Mouse (Mus musculus): ENCODE measurements around the gene Zfp568. TPM values are rescaled to one million over a fixed set of nuclear protein-coding genes. Genes with fewer than 3 reads are reported as not detected.
"Not testable (repeated sequence)": the region's sequence is repeated elsewhere in the genome, so short reads cannot be mapped to it uniquely, and the experiment has no call there.

Gene Zfp568
- total and polyA plus RNA-seq, 2 experiments from 2014 or later = 13.6 to 38.3 TPM

DNA sequence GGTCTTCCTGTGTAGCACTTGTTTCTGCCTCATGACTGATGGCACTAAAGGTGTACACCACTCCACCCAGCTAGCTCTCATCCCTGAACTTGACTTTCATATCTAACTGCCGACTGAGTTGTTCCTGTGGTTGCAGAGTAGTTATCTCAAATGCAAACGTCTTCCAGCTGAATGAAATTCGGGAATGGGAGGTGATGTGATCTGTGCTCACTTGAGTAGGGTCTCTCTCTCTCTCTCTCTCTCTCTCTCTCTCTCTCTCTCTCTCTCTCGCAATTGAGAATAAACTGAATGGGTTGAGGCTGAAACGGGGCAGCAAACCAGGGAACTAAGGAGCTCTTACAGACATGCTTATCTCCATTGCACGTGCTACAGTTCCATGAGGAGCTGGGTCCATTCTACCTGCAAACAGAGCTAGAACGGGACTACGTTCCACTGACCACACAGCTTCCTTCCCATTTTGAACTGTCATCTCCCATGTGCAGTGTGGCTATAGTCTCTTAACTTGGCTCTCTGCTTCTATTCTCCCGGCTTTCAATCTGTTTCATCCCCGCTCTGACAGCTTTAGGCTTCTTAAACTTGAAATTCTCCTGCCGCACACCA, 25.5 kb upstream of the Zfp568 start:
- Histone ChIP-seq H3K9ac (replicated peaks; ENCODE audit: low read depth, low read length) (no peak overlapping the region), H3K27ac (ENCODE audit: low read depth) (no peak overlapping the region), H3K36me3 (replicated peaks; ENCODE audit: control insufficient read depth, insufficient read depth, low read length) (no peaks in the 10 kb centered on the region), H3K4me3 (ENCODE audit: low read depth, low read length) (no peak overlapping the region), H3K27me3 (ENCODE audit: control insufficient read depth, insufficient read depth, low read length) (no peaks in the 10 kb centered on the region), H3K4me2 (ENCODE audit: low read depth, low read length) (no peak overlapping the region), H3K9me3 (replicated peaks; ENCODE audit: control insufficient read depth, low read length) (no peaks in the 10 kb centered on the region), H3K4me1 (ENCODE audit: control insufficient read depth, insufficient read depth) (peaks cover under 1% of the 10 kb centered on the region; the same call in 1 of the 2 replicates)
- TF ChIP-seq EP300 (IDR thresholded peaks at IDR 0.05; ENCODE audit: low read depth) (no peak), CTCF (IDR thresholded peaks at IDR 0.05; ENCODE audit: low read depth) (no peak)
- DNase-seq (ENCODE audit: low spot score) (no peak), ATAC-seq (ENCODE audit: insufficient read depth, low read depth) (no peak)
- WGBS = 73% methylated on average over 11 of the region's 11 CpGs

DNA sequence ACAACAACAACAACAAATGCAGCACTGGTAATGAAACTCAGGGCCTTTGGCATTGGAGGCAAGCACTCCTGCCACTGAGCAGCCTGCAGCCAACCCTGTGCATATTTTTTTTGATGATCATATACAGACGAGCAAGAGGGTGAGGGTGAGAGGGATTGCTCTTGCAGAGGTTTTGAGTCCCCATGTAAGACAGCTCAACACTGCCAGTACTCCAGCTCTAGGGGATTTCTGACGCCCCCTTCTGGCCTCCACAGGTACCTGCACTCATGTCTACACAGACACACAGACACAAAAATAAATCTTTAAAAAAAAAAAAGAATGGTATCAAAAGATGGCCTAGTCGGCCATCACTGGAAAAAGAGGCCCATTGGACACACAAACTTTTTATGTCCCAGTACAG, 24.8 kb upstream of the Zfp568 start:
- Histone ChIP-seq H3K27ac (ENCODE audit: low read depth) (no peak overlapping the region), H3K4me1 (ENCODE audit: control insufficient read depth, insufficient read depth) (no peaks in the 10 kb centered on the region), H3K36me3 (replicated peaks; ENCODE audit: control insufficient read depth, insufficient read depth, low read length) (no peaks in the 10 kb centered on the region), H3K9me3 (replicated peaks; ENCODE audit: control insufficient read depth, low read length) (no peaks in the 10 kb centered on the region), H3K4me3 (ENCODE audit: low read depth, low read length) (no peak overlapping the region), H3K9ac (replicated peaks; ENCODE audit: low read depth, low read length) (no peak overlapping the region), H3K4me2 (ENCODE audit: low read depth, low read length) (no peak overlapping the region), H3K27me3 (ENCODE audit: control insufficient read depth, insufficient read depth, low read length) (no peaks in the 10 kb centered on the region)
- 57% methylated on average over 3 of the region's 3 CpGs for WGBS
- ATAC-seq (ENCODE audit: insufficient read depth, low read depth) = no peak
- TF ChIP-seq EP300 (IDR thresholded peaks at IDR 0.05; ENCODE audit: low read depth) (no peak), CTCF (IDR thresholded peaks at IDR 0.05; ENCODE audit: low read depth) (no peak)
- DNase-seq (ENCODE audit: low spot score) = no peak

DNA sequence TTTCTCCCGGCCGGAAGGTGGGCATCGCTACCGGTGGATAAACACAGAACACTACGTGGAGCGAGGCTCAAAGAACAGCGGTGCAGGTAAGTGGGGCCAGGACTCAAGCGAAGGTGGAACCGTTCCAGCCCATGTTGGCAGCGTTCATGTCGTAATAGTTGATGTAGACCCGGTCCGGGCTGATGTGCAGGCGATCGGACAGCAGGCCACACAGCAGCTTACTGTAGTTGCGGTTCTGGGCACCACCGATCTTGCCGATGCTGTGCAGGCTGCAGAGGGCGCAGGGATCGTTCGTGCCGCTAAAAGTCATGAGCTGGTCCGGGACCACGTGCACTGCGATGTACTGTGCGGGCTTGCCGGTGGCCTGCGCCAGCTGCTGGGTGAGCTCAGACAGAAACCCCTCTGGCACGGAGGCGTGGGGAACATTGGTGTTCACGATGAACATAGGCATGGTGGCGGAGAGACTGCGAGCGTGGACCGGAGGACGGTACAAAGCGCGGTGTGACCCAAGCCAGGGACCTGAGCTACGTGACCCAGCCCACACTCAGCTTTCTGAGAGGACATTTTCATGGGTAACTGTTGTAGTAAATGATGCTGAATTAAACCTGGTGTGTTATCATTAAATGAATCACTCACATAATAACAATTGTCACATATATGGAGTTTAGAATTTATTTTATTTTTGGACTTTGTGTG, 18.5 kb upstream of the Zfp568 start:
- ATAC-seq (ENCODE audit: insufficient read depth, low read depth); H3K27me3 ChIP-seq (ENCODE audit: control insufficient read depth, insufficient read depth, low read length); H3K4me2 ChIP-seq (ENCODE audit: low read depth, low read length); H3K9me3 ChIP-seq (replicated peaks; ENCODE audit: control insufficient read depth, low read length); H3K27ac ChIP-seq (ENCODE audit: low read depth); H3K4me3 ChIP-seq (ENCODE audit: low read depth, low read length); H3K36me3 ChIP-seq (replicated peaks; ENCODE audit: control insufficient read depth, insufficient read depth, low read length); DNase-seq (ENCODE audit: low spot score); H3K9ac ChIP-seq (replicated peaks; ENCODE audit: low read depth, low read length); H3K4me1 ChIP-seq (ENCODE audit: control insufficient read depth, insufficient read depth): not testable (repeated sequence)
- 53% methylated on average over 32 of the region's 39 CpGs for WGBS

DNA sequence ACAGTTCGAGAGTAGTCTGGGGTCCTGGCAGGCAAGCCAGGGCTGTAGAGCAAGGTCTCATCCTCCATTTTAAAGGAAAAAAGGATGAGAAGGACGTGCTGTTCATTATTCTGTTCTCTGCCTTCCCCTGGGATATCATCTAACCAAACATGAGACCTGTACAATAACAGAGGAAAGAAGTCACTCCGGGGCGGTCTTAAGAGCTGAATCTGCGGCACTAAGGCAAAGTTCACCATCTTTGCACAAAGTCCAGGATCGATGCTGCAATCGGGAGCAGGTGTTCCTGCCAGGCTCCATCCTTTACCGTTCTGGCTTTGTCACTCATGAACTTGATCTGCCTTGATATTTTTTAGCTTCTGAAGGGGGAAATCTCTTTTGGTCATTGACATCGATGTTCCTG, 13.1 kb upstream of the Zfp568 start:
- no peak overlapping the region for H3K27ac ChIP-seq (ENCODE audit: low read depth)
- no peak overlapping the region for H3K4me3 ChIP-seq (ENCODE audit: low read depth, low read length)
- TF ChIP-seq EP300 (IDR thresholded peaks at IDR 0.05; ENCODE audit: low read depth) (no peak), CTCF (IDR thresholded peaks at IDR 0.05; ENCODE audit: low read depth) (no peak)
- H3K4me2 ChIP-seq (ENCODE audit: low read depth, low read length) = no peak overlapping the region
- no peak overlapping the region for H3K9ac ChIP-seq (replicated peaks; ENCODE audit: low read depth, low read length)
- DNase-seq (ENCODE audit: low spot score) = no peak
- 88% methylated on average over 9 of the region's 9 CpGs for WGBS
- no peak for ATAC-seq (ENCODE audit: insufficient read depth, low read depth)
- no peaks in the 10 kb centered on the region for H3K27me3 ChIP-seq (ENCODE audit: control insufficient read depth, insufficient read depth, low read length)
- H3K4me1 ChIP-seq (ENCODE audit: control insufficient read depth, insufficient read depth) = no peaks in the 10 kb centered on the region
- H3K36me3 ChIP-seq (replicated peaks; ENCODE audit: control insufficient read depth, insufficient read depth, low read length) = no peaks in the 10 kb centered on the region
- H3K9me3 ChIP-seq (replicated peaks; ENCODE audit: control insufficient read depth, low read length) = 0 out of 2 replicates have a peak, but pooled peaks cover 4% of the 10 kb centered on the region

GRCm38 (mm10) chr7:29980761-29981160, 3.0 kb upstream of the Zfp568 start:
- Histone ChIP-seq H3K27ac (ENCODE audit: low read depth) (peak overlapping the region; percentile 99), H3K27me3 (ENCODE audit: control insufficient read depth, insufficient read depth, low read length) (no peaks in the 10 kb centered on the region), H3K36me3 (replicated peaks; ENCODE audit: control insufficient read depth, insufficient read depth, low read length) (0 out of 2 replicates have a peak, but pooled peaks cover 4% of the 10 kb centered on the region), H3K4me1 (ENCODE audit: control insufficient read depth, insufficient read depth) (peaks cover 21% of the 10 kb centered on the region), H3K9ac (replicated peaks; ENCODE audit: low read depth, low read length) (no peak overlapping the region), H3K4me2 (ENCODE audit: low read depth, low read length) (peak overlapping the region; percentile 9), H3K9me3 (replicated peaks; ENCODE audit: control insufficient read depth, low read length) (0 out of 2 replicates have a peak, but pooled peaks cover 3% of the 10 kb centered on the region), H3K4me3 (ENCODE audit: low read depth, low read length) (no peak overlapping the region)
- no peak for TF ChIP-seq CTCF (IDR thresholded peaks at IDR 0.05; ENCODE audit: low read depth)
- TF ChIP-seq EP300 (IDR thresholded peaks at IDR 0.05; ENCODE audit: low read depth) = no peak
- DNase-seq (ENCODE audit: low spot score) = peak; percentile 67
- peak; percentile 19; the same call in 1 of the 2 replicates for ATAC-seq (ENCODE audit: insufficient read depth, low read depth)
- 75% methylated on average over 1 of the region's 1 CpGs for WGBS

All from heart, postnatal 0 days (tissue).